Mouse (Mus musculus): ENCODE results near the gene Rps25. TPM values are rescaled to one million over a fixed set of nuclear protein-coding genes. Genes with fewer than 3 reads are reported as not detected.
"Not testable (repeated sequence)": the region's sequence is repeated elsewhere in the genome, so short reads cannot be mapped to it uniquely, and the experiment has no call there.

Gene Rps25
- polyA plus RNA-seq, 1 experiment, result 626 TPM

DNA sequence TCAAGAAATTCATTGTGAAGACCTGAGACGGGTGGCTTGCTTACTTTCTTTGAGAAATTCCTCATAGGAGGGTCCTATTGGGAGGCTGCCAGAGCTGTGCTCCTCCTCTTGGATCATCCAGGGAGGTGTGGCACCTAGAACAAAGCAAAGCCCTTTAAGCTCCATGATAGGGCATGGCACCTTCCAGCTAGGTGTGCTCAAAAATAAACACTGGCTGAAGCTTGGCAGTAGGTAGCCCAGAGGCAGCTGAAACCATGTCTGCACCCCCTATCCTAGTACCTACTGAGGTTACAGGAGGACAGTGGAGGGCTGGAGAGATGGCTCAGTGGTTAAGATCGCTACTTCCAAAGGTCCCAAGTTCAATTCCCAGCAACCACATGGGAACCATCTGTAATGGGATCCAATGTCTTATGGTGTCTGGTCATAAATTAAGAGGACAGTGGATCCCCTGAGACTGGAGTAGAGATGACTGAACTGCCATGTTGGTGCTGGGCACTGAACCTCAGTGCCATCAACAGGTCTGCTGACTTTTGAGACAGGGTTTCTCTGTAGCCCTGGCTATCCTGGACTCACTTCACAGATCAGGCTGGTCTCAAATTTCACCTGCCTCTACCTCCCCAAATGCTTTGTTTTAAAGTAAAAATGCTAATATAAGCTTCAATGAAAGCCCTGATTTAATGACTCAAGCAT lies 3.9 kb downstream of the Rps25 start:
- TF ChIP-seq CTCF (IDR thresholded peaks at IDR 0.05; ENCODE audit: borderline replicate concordance, extremely low read depth, insufficient read depth, insufficient read length) (no peak), POLR2A (IDR thresholded peaks at IDR 0.05; ENCODE audit: borderline replicate concordance, extremely low read depth, insufficient read depth, insufficient read length, poor library complexity, severe bottlenecking) (no peak)

GRCm38 (mm10) chr9:44411601-44412130 lies 4.7 kb downstream of the Rps25 start:
- DNase-seq (ENCODE audit: low read depth), result no peak
- TF ChIP-seq CTCF (IDR thresholded peaks at IDR 0.05; ENCODE audit: borderline replicate concordance, extremely low read depth, insufficient read depth, insufficient read length) (no peak), POLR2A (IDR thresholded peaks at IDR 0.05; ENCODE audit: borderline replicate concordance, extremely low read depth, insufficient read depth, insufficient read length, poor library complexity, severe bottlenecking) (no peak)

More for the DNA sequence above, 3.9 kb downstream of the Rps25 start:
- no peak for DNase-seq (ENCODE audit: low read depth)

- DNase-seq (ENCODE audit: low read depth), result no peak
- TF ChIP-seq POLR2A (IDR thresholded peaks at IDR 0.05; ENCODE audit: borderline replicate concordance, extremely low read depth, insufficient read depth, insufficient read length, poor library complexity, severe bottlenecking) (no peak), CTCF (IDR thresholded peaks at IDR 0.05; ENCODE audit: borderline replicate concordance, extremely low read depth, insufficient read depth, insufficient read length) (no peak)
These were observed 5.4 kb downstream of the Rps25 start for GRCm38 (mm10) chr9:44412306-44412705.

- DNase-seq (ENCODE audit: low read depth), result no peak
- no peak for TF ChIP-seq CTCF (IDR thresholded peaks at IDR 0.05; ENCODE audit: borderline replicate concordance, extremely low read depth, insufficient read depth, insufficient read length)
- no peak for TF ChIP-seq POLR2A (IDR thresholded peaks at IDR 0.05; ENCODE audit: borderline replicate concordance, extremely low read depth, insufficient read depth, insufficient read length, poor library complexity, severe bottlenecking)
These were observed 5.8 kb downstream of the Rps25 start for GRCm38 (mm10) chr9:44412781-44413180.

GRCm38 (mm10) chr9:44417156-44417891 lies 10.4 kb downstream of the Rps25 start:
- TF ChIP-seq POLR2A (IDR thresholded peaks at IDR 0.05; ENCODE audit: borderline replicate concordance, extremely low read depth, insufficient read depth, insufficient read length, poor library complexity, severe bottlenecking) (no peak), CTCF (IDR thresholded peaks at IDR 0.05; ENCODE audit: borderline replicate concordance, extremely low read depth, insufficient read depth, insufficient read length) (no peak)
- DNase-seq (ENCODE audit: low read depth), result no peak

- TF ChIP-seq CTCF (IDR thresholded peaks at IDR 0.05; ENCODE audit: borderline replicate concordance, extremely low read depth, insufficient read depth, insufficient read length), result peak; percentile 88
- peak; percentile 2; the same call in 1 of the 2 replicates for TF ChIP-seq POLR2A (IDR thresholded peaks at IDR 0.05; ENCODE audit: borderline replicate concordance, extremely low read depth, insufficient read depth, insufficient read length, poor library complexity, severe bottlenecking)
- peak; percentile 96 for DNase-seq (ENCODE audit: low read depth)
These were observed 11.0 kb downstream of the Rps25 start for GRCm38 (mm10) chr9:44417892-44418363.

DNA sequence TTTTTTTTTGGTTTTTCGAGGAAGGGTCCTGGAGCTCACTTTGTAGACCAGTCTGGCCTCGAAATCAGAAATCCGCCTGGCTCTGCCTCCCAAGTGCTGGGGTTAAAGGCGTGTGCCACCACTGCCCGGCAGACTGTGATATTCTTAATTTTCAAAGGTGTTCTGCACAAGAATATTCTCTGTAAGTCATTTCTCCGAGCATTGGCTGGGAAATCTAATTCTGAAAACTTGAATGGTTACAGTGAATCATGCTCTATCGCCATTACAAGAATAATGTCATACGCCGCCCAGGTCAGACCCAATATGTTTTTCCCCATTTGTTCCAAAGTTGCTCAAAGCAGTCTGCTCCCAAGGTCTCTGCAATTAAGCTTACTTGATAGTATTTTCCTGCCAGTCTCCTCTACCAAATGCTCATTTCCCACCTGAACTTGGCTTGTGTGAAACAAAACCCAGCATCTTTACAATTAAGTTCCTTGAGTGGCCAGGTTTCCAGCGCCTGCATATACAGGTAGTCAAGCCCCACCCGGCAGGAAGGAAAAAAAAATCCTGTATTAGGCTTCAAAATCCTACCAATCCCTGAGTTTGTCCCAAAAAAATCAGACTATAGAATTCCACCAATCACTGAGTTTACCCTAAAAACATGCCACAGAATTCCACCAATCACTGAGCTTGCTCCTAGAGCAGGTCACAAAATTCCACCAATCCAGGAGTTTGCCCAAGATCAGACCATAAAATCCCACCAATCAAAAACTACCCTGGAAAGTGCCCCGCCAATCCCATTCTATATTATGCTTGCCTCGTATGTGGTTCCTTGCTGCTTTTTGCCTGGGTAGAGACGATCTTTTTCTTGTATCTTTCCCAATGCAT lies 11.8 kb downstream of the Rps25 start, which contains the start of gene Ccdc84:
Gene Ccdc84, minus strand, starts transcription at position 51 of the 867 bp plus-strand sequence.
- peak; percentile 31 for DNase-seq (ENCODE audit: low read depth)
- TF ChIP-seq POLR2A (IDR thresholded peaks at IDR 0.05; ENCODE audit: borderline replicate concordance, extremely low read depth, insufficient read depth, insufficient read length, poor library complexity, severe bottlenecking) (no peak), CTCF (IDR thresholded peaks at IDR 0.05; ENCODE audit: borderline replicate concordance, extremely low read depth, insufficient read depth, insufficient read length) (no peak)

- DNase-seq (ENCODE audit: low read depth), result not testable (repeated sequence)
These were observed 12.8 kb downstream of the Rps25 start for GRCm38 (mm10) chr9:44419730-44420129.

GRCm38 (mm10) chr9:44420280-44420898 lies 13.4 kb downstream of the Rps25 start:
- TF ChIP-seq CTCF (IDR thresholded peaks at IDR 0.05; ENCODE audit: borderline replicate concordance, extremely low read depth, insufficient read depth, insufficient read length) (no peak), POLR2A (IDR thresholded peaks at IDR 0.05; ENCODE audit: borderline replicate concordance, extremely low read depth, insufficient read depth, insufficient read length, poor library complexity, severe bottlenecking) (no peak)
- DNase-seq (ENCODE audit: low read depth), result no peak

GRCm38 (mm10) chr9:44423576-44423975 lies 16.6 kb downstream of the Rps25 start:
- no peak for DNase-seq (ENCODE audit: low read depth)
- TF ChIP-seq POLR2A (IDR thresholded peaks at IDR 0.05; ENCODE audit: borderline replicate concordance, extremely low read depth, insufficient read depth, insufficient read length, poor library complexity, severe bottlenecking) (no peak), CTCF (IDR thresholded peaks at IDR 0.05; ENCODE audit: borderline replicate concordance, extremely low read depth, insufficient read depth, insufficient read length) (no peak)

Data from brain, embryonic 14.5 days (tissue).